Mouse (Mus musculus): ENCODE results near the gene Nek5. TPM values are rescaled to one million over a fixed set of nuclear protein-coding genes. Genes with fewer than 3 reads are reported as not detected.
A peak's percentile ranks its signal among the peaks of the same experiment; 100 is the strongest.

The Nek5 gene
- 0.14 and 0.44 TPM in 2 replicates for polyA plus RNA-seq (2015; fragmentation: Nextera tagmentation; extraction: Ambion mirVana)

DNA sequence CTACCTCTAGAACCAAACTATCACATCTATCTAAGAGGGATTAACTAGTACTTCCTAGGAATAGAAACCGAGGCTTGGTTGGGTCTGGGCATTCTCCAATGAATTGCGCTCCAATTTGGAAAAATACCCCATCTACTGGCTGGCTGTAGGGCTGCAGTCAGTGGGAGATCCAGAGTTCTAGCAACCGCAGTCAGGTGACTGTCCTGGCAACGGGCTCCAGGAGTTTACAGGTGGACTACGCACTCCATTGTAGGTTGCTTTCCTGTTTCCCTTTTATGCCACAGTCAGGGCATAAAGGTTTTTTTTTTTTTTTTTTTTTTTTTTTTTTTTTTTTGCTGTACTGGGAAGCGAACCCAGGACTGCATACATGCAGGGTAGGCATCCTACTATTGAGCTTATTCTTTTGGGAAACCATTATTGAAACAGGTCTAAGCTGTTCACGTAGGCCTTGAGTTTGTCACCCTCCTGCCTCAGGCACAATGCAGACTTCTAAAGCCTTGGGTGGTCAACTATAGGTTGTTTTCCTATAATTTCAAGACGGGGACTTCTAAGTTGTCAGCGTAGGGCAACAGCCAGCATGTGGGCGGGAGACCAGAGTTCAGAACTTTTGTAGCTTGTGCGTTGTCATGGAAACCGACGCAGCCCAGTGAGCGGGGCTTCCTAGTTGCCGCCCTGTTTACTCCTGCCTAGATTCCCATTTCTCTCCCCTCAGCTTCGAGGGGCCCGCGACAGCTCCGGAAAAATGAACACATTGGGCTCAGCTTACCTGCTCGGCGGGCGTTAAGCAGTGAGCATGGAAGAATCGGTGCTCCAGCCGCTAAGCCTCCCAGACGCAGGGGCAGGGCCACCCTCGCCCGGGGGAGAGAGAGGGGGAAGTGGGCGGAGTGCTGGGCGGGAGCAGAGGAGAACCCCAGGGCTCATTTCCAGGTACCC, at the start of gene Nek5:
TSS of gene Nek5 (minus strand) at position 834 of the 933 bp plus-strand sequence.
- 2% methylated on average over 29 of the region's 29 CpGs for WGBS
- H3K4me3 ChIP-seq, result peak within 1 kb of the TSS; percentile 63
- no peaks in the 10 kb centered on the region for H3K27me3 ChIP-seq (replicated peaks)
- peaks cover 6% of the 10 kb centered on the region for H3K4me1 ChIP-seq
- peak within 1 kb of the TSS; percentile 90 for H3K4me2 ChIP-seq
- ATAC-seq (ENCODE audit: extremely low read depth, insufficient number of reproducible peaks, low FRiP score, low TSS enrichment), result no peak
- H3K36me3 ChIP-seq, result peaks cover 32% of the 10 kb centered on the region
- no peaks in the 10 kb centered on the region for H3K9me3 ChIP-seq
- no peak within 1 kb of the TSS for H3K27ac ChIP-seq (replicated peaks)
- peak within 1 kb of the TSS; percentile 76 for H3K9ac ChIP-seq

DNA sequence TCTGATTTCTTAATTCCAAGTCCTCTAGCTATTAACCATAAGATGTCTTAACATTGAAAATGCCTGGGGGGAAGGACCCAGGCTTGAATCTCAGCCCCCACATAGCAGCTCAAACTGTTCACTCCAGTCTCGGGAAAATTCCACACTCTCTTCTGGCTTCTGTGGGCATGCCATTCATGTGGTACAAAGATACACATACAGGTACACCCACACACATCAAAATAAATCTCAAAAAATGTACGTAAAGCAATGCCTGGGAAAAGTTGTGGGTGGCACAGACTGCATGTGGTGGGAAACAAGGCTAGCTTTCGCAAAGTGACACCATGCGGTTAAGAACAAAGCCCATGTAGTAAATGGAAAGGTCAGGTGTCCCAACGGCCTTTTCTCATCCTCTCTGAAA, 44.3 kb upstream of the Nek5 start:
- H3K27ac ChIP-seq (replicated peaks), result no peak overlapping the region
- no peaks in the 10 kb centered on the region for H3K9me3 ChIP-seq
- H3K9ac ChIP-seq, result no peak overlapping the region
- 90% methylated on average over 5 of the region's 5 CpGs for WGBS
- no peaks in the 10 kb centered on the region for H3K27me3 ChIP-seq (replicated peaks)
- H3K4me2 ChIP-seq, result no peak overlapping the region
- no peak for ATAC-seq (ENCODE audit: extremely low read depth, insufficient number of reproducible peaks, low FRiP score, low TSS enrichment)
- peaks cover 58% of the 10 kb centered on the region for H3K36me3 ChIP-seq
- no peak overlapping the region for H3K4me3 ChIP-seq
- H3K4me1 ChIP-seq, result peaks cover 7% of the 10 kb centered on the region

- under 1% methylated on average over 43 of the region's 43 CpGs for WGBS
- ATAC-seq (ENCODE audit: extremely low read depth, insufficient number of reproducible peaks, low FRiP score, low TSS enrichment), result peak; percentile 98
- Histone ChIP-seq H3K36me3 (peaks cover 39% of the 10 kb centered on the region), H3K4me2 (peak within 1 kb of the TSS; percentile 76), H3K27me3 (replicated peaks) (no peaks in the 10 kb centered on the region), H3K4me1 (peaks cover 7% of the 10 kb centered on the region), H3K4me3 (peak within 1 kb of the TSS; percentile 67), H3K9ac (peak within 1 kb of the TSS; percentile 83), H3K9me3 (no peaks in the 10 kb centered on the region), H3K27ac (replicated peaks) (peak within 1 kb of the TSS; percentile 70)
Observed at GRCm38 (mm10) chr8:22166080-22166603, 41.3 kb upstream of the Nek5 start, which contains the start of gene Nek3. Gene Nek3 (minus strand): TSS chr8:22166435.

DNA sequence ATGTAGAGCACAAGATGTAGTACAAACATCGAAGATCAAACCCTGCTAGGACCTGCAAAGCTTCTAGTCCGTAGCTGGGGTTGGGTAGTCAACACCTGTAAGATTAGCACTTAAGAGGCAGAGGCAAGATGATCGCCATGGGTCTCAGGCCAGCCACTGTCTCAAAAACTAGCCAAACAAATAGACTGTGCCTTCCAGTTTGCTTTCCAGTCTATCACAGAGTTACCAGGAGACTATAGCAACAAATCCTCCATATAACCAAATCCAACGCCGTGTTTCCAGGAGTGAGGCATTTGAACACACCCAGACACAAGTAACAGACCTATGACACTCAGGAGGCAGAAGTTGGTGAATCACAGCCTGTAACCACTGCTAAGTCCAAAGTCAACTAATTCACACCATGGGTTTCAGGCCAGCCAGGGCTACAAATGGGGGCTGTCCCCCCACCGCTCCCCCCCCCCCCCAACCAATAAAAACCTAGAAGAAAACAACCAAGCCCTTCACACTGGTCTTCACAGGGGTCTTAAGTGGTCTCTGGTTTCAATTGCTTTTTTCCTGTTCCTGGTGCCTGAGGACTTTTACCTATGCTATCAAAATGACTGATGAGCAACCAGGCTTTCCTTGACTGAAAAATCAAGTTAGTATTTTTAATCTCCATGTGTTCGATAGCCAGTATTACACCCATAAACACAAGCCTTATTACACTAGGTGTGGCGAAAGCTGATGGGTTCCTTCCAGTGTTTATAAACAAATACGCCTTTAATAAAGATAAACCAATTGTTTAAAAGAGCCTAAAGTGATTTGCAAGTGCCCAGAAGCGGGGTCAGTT, 40.6 kb upstream of the Nek5 start:
- Histone ChIP-seq H3K4me2 (peak overlapping the region; percentile 76), H3K27ac (replicated peaks) (peak overlapping the region; percentile 70), H3K36me3 (peaks cover 33% of the 10 kb centered on the region), H3K27me3 (replicated peaks) (no peaks in the 10 kb centered on the region), H3K9me3 (no peaks in the 10 kb centered on the region), H3K4me1 (peaks cover 7% of the 10 kb centered on the region), H3K4me3 (peak overlapping the region; percentile 67), H3K9ac (peak overlapping the region; percentile 83)
- WGBS, result 50% methylated on average over 10 of the region's 10 CpGs
- no peak for ATAC-seq (ENCODE audit: extremely low read depth, insufficient number of reproducible peaks, low FRiP score, low TSS enrichment)

GRCm38 (mm10) chr8:22164431-22164830, 39.6 kb upstream of the Nek5 start:
- Histone ChIP-seq H3K9ac (no peak overlapping the region), H3K36me3 (peaks cover 31% of the 10 kb centered on the region), H3K4me1 (peaks cover 7% of the 10 kb centered on the region), H3K4me2 (no peak overlapping the region), H3K27ac (replicated peaks) (no peak overlapping the region), H3K9me3 (no peaks in the 10 kb centered on the region), H3K4me3 (no peak overlapping the region), H3K27me3 (replicated peaks) (no peaks in the 10 kb centered on the region)
- no peak for ATAC-seq (ENCODE audit: extremely low read depth, insufficient number of reproducible peaks, low FRiP score, low TSS enrichment)
- WGBS, result 81% methylated on average over 10 of the region's 10 CpGs

GRCm38 (mm10) chr8:22162206-22162605, 37.4 kb upstream of the Nek5 start:
- Histone ChIP-seq H3K9me3 (no peaks in the 10 kb centered on the region), H3K9ac (no peak overlapping the region), H3K27ac (replicated peaks) (no peak overlapping the region), H3K4me2 (no peak overlapping the region), H3K36me3 (peaks cover 23% of the 10 kb centered on the region), H3K4me3 (no peak overlapping the region), H3K27me3 (replicated peaks) (no peaks in the 10 kb centered on the region), H3K4me1 (peaks cover 7% of the 10 kb centered on the region)
- 85% methylated on average over 8 of the region's 8 CpGs for WGBS
- ATAC-seq (ENCODE audit: extremely low read depth, insufficient number of reproducible peaks, low FRiP score, low TSS enrichment), result no peak

DNA sequence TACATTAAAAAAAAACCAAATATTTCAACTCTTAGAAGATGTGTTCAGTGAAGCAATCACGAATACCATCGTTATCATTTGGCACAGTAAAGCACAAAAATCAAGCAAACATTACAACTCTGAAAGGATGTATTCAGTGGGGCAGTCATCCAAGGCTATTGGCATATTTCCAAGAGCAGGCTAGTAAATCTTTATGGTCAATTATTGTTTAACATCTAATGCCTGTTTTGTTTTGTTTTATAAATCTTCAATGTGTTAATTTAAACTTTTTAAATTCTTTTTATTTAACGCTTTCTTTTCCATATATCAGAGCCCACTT, 25.5 kb upstream of the Nek5 start:
- H3K4me3 ChIP-seq, result no peak overlapping the region
- ATAC-seq (ENCODE audit: extremely low read depth, insufficient number of reproducible peaks, low FRiP score, low TSS enrichment), result no peak
- 67% methylated on average over 3 of the region's 3 CpGs for WGBS
- no peak overlapping the region for H3K27ac ChIP-seq (replicated peaks)
- H3K4me1 ChIP-seq, result peaks cover 3% of the 10 kb centered on the region; the same call in 1 of the 2 replicates
- H3K9ac ChIP-seq, result no peak overlapping the region
- no peaks in the 10 kb centered on the region for H3K9me3 ChIP-seq
- no peak overlapping the region for H3K4me2 ChIP-seq
- H3K36me3 ChIP-seq, result peaks cover 34% of the 10 kb centered on the region
- no peaks in the 10 kb centered on the region for H3K27me3 ChIP-seq (replicated peaks)

DNA sequence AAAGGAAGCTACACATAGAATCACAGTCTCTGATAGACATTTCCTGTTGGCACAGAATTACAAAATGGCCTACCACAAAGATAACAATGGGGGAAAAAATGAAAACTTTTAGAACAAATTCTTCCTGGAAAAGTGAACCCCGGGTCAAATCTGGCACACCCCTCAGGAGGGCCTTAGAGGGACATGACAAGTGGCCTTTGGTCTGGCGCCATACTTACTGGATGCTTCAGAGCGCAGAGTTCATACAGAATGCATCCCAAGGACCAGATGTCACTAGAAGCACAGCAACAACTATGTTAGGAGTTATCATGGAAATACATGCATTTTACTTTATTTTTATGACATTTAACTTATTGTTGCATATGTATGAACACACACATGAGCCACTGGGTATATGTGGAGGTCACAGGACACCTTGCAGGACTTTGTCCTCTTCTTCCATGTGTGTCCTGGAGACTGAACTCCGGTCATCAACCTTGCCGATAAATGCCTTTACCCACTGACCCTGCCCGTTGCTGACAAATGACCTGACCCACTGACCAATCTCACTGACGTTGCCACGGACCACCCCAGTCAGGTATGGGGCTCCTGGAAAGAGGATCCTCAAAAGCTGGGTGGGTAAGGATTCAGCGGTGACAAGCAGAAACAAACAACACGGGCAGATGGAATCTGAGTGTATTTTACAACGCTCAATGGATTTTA, 24.9 kb upstream of the Nek5 start:
- Histone ChIP-seq H3K27ac (replicated peaks) (0 out of 2 replicates have a peak overlapping the region, but pooled peaks have one; percentile 13), H3K4me2 (no peak overlapping the region), H3K9ac (no peak overlapping the region), H3K9me3 (no peaks in the 10 kb centered on the region), H3K4me1 (peaks cover 3% of the 10 kb centered on the region; the same call in 1 of the 2 replicates), H3K27me3 (replicated peaks) (no peaks in the 10 kb centered on the region), H3K4me3 (no peak overlapping the region), H3K36me3 (peaks cover 35% of the 10 kb centered on the region)
- whole genome bisulfite sequencing, result 82% methylated on average over 11 of the region's 11 CpGs
- ATAC-seq (ENCODE audit: extremely low read depth, insufficient number of reproducible peaks, low FRiP score, low TSS enrichment), result no peak

GRCm38 (mm10) chr8:22148367-22148740, 23.5 kb upstream of the Nek5 start:
- Histone ChIP-seq H3K4me3 (no peak overlapping the region), H3K36me3 (peaks cover 28% of the 10 kb centered on the region), H3K9me3 (no peaks in the 10 kb centered on the region), H3K4me1 (peaks cover 13% of the 10 kb centered on the region), H3K27me3 (replicated peaks) (no peaks in the 10 kb centered on the region), H3K9ac (no peak overlapping the region), H3K27ac (replicated peaks) (no peak overlapping the region), H3K4me2 (no peak overlapping the region)
- WGBS, result 84% methylated on average over 7 of the region's 7 CpGs
- no peak for ATAC-seq (ENCODE audit: extremely low read depth, insufficient number of reproducible peaks, low FRiP score, low TSS enrichment)

- H3K4me2 ChIP-seq, result no peak overlapping the region
- H3K36me3 ChIP-seq, result peaks cover 29% of the 10 kb centered on the region
- peaks cover 13% of the 10 kb centered on the region for H3K4me1 ChIP-seq
- H3K4me3 ChIP-seq, result no peak overlapping the region
- H3K9ac ChIP-seq, result no peak overlapping the region
- 76% methylated on average over 9 of the region's 9 CpGs for WGBS
- no peaks in the 10 kb centered on the region for H3K27me3 ChIP-seq (replicated peaks)
- H3K9me3 ChIP-seq, result no peaks in the 10 kb centered on the region
- no peak overlapping the region for H3K27ac ChIP-seq (replicated peaks)
- ATAC-seq (ENCODE audit: extremely low read depth, insufficient number of reproducible peaks, low FRiP score, low TSS enrichment), result no peak
Observed at GRCm38 (mm10) chr8:22147706-22148366, 23.0 kb upstream of the Nek5 start.
